Mouse (Mus musculus): ENCODE data around the gene Lats1.

GRCm38 (mm10) chr10:7737914-7738313 lies 56.9 kb downstream of the Lats1 start:
- no peak for TF ChIP-seq ZNF384 (IDR thresholded peaks at IDR 0.05; ENCODE audit: low read depth, low read length)
- no peak for TF ChIP-seq MAFK (IDR thresholded peaks at IDR 0.05; ENCODE audit: insufficient read depth, low read depth, low read length)
- no peak for TF ChIP-seq ZC3H11A (IDR thresholded peaks at IDR 0.05; ENCODE audit: borderline replicate concordance, low read depth, low read length)
- TF ChIP-seq CHD2 (IDR thresholded peaks at IDR 0.05; ENCODE audit: low read depth, low read length): no peak
- no peak for TF ChIP-seq HCFC1 (IDR thresholded peaks at IDR 0.05; ENCODE audit: borderline replicate concordance, insufficient read depth, low read length)

Measured in ES-E14 (cell line).